ENCODE assay signal across 9 mouse cellular contexts in the genomic region with DNA sequence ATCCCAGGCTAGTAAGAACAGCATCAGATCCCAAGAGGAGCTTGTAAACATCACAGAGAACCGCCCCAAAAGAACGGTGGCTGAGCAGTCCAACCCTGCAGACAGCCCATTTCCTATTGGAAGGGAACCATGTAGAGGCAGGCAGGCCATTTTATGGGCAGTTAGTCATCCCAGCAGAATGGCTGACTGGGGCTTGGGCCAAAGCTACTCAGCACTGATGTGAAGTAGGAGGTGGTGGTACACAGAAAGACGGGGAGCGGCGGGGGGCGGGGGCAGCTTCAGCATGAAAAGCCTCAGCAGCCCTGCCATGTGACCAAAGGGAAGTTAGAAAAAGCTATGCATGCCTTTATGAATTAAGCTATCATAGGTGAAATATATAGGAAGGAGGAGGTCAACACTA.
"Had no signal": no experiment of that assay in that cellular context is flagged by ENCODE, and none has a peak within 500 bp of the region (broad histone marks: within the 10 kb centered on the region; RNA-seq: fewer than 3 reads in every experiment).

No protein-coding gene starts in this region.

- DNase-seq: kidney, adult 11 months; kidney, adult 9 months; kidney, postnatal 36 days; lung, embryonic 14.5 days; lung, postnatal 10 days; lung, postnatal 4 days; spleen, adult 18-20 months; thymus, adult 18-20 months; thymus, postnatal 14 days had no signal
